Mouse (Mus musculus) adipocyte (in vitro differentiated cells): ENCODE measurements at regions not wholly inside any gene's neighbourhood (a gene's known extent, or its start where the extent isn't known, plus 50 kb on each side); places are given as distances from the start of the nearest gene placed in this dataset.

Experiments used
- DNase-seq: peaks from one replicate; pipeline ENCODE4 v3.0.0-alpha.2; 2016; ENCODE audit warnings: low spot score

GRCm38 (mm10) chr8:35935034-35935433 is 169.4 kb downstream of the Gm19410 start:
- peak; percentile 51 for DNase-seq

DNA sequence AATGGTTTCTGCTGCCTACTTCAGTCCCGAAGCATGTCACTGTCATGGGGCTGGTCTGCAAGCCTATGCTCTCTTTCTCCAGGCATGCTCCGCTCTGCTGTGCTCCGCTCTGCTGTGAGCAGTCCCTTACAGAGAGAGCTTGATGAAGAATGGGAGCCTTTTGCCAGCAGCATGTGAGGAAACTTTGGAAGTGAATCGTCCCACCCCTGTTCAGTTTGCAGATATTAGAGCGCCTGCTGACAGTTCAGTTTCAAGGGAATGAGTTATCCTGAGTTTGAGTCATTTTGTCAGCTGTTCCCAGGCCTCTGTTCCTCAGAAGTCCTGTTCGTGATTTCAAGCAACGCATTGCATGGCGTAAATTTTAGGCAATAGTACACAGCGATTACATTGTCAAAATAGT is 173.6 kb downstream of the Gm19410 start:
- DNase-seq = peak; percentile 8

DNA sequence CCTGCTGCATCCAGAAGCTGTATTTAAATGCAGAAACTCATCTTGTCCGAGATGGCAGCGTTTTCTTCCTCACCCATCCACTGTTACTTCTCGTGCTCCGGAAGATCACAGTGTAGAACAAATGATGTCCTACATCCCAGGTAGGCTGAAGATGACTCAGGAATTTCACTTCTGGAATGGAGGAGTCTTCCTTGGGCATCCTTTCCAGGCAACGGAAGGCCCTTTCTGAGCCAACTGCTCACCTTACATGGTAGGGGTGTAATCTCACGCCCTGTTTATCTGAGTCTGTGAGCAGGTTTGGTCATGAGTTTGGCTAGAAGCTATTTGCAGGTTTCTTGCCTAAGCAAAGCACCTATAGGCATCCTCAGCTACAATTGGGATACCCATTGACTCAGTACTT is 176.9 kb downstream of the Gm19410 start:
- no peak for DNase-seq

DNA sequence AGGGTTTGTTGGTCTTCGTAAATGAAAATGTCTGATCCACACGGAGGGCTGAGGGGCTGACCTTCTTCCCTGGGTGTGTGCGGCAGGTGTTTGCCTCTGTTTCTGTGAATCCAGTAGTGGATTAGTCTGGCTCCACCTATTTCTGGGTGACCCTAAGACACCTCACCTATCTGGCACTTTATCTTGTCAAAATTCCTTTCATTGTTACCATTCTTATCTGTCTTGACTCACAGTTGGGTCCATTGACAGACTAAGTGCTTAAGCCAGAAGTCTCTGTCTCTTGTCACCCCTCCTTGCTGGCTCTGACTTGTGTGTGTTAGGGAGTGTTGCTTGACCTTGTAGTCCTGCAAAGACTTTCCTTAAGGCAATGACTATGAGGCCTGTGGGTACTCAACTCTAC is 178.1 kb downstream of the Gm19410 start:
- no peak for DNase-seq

- DNase-seq = no peak
Measured at GRCm38 (mm10) chr8:35944461-35944860, 178.9 kb downstream of the Gm19410 start.

GRCm38 (mm10) chr8:35946539-35946940 is 180.9 kb downstream of the Gm19410 start:
- no peak for DNase-seq

- DNase-seq = no peak
Measured at GRCm38 (mm10) chr8:35948146-35948545, 182.6 kb downstream of the Gm19410 start.

GRCm38 (mm10) chr8:35948751-35949183 is 183.2 kb downstream of the Gm19410 start:
- no peak for DNase-seq

DNA sequence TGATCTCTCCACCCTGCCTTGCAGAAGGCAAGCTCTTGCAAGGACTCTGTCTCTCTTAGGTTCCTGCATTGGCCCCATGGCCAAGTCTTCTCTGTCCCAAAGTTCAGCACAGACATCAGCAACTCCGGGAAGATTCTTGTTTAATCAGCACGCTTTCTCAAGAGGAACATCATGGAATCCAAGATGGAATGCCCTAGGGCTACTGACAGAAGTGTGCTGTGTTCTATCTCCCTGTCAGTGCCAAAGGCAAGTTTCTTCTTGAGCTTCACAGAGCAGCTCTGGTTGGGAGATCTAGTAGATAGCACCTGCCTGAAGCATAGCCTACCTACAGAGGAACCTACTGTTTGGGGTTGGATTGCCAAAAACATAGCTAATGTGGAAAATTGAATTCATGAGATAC is 189.9 kb downstream of the Gm19410 start:
- DNase-seq = peak; percentile 41

DNA sequence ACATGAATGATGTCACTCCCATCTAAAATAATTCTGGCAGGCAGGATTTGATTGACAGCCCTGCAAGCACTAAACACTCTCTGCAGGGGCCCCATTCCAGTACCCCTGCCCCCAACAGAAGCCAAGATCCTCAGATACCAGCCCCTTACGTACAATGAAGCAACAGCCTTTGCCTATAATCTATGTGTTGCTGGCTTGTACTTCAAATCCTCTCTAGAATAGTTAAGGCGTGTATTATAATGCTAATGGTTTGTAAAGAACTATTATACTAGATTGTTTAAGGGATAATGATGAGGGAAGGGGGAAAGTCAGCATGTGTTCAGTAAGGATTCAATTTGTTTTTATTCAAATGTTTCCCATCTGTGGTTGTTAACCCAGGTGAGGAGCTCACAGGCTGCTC is 190.7 kb downstream of the Gm19410 start:
- no peak for DNase-seq

DNA sequence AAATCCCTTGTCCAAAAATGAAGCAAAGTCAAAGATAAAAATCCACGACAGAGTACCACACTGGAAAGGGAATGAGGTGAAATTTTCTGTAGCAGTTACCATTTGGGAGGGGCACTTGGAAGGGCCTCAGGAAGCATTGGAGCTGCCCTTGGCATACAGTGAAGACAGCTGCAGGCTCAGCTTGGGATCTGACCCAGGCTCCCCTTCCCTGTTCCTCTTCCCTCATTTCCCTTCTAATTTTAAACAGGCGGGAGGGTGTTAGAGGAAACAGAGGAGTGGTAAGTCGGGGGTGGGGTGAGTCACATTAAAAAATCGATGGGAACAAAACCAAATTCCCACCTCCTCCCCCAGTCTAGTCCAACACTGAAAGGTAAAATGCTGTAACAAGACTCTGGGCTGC is 193.6 kb downstream of the Gm19410 start:
- no peak for DNase-seq

DNA sequence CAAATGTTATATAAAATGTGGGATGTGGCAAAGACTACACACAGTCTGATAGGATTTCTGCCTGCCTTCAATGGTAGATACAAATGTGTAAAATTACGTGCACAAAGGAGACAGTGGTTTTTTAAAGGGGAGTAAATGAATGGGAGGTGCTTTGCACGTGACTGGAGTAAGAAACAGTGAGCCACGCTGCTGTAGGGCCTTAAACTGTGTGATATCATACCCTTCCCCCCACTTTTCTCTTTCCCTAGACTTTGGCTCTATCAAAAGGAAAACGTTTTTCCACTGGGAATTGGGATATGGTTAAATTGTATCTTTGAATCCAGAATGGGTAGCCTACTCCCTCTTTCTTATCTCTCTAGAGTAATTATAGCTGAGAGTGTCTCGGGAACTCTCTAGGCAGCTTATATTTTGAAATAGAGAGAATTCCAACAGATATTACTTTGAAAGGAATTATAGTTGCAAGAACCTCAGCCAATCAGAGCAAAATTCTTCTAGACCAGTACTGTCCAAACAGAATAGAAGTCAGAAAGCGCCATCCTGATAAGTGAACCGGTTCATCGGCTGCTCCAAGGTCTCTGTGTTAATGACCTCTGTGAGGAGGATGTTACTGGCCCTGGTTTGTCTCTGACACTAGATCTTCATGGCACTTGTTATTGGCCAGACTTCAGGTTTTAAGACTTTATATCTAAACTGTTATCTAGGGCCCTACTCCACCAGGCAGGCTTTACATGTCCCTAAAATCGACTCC is 195.5 kb downstream of the Gm19410 start:
- no peak for DNase-seq

DNA sequence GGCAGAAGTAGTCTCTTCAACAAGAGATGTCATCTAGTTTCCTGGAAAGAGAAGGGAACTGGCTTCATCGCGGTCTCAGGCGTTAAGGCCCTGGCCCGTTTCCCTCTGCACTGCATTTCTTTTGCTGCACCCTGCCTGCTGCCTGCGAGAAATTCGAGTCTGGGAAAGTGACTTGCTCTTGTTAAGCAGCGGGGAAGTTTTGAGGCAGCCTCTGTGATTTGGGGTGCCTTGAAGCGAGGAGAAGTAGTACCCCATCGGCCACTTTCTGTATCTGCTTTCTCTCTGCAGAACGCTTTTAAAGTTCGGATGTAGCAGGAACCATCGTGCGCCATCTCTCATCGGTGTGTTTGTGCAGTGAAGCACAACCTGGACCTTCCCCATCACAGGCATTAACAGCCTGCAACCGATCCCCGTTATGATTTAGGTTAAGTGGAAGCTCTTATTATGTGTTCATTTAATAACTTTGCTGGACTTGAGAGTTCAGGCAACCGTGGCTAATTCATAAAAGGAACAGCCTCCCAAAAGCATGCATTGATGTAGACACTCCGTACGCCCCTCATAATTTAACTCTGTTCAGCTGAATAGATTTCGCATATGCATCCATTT is 196.1 kb downstream of the Gm19410 start:
- DNase-seq = no peak

DNA sequence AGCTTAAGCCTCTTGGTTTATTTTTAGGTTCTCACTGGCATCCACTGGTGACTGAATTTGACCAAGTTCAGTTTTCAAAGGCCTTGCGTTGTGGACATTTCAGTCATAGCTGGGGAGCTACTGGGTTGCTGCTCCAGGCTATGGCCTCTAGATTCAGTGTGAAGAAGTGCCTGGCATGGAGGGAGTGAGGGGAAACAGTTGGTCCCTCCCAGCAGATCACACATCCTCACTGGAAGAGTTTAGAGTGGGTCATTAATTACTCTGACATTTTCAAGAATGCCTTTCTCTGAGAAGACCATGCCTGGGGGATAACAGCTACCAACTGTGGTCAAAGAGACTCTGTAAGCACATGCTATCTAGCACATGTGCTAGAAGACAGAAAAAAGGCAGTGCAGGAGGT is 199.3 kb downstream of the Gm19410 start:
- DNase-seq = no peak

DNA sequence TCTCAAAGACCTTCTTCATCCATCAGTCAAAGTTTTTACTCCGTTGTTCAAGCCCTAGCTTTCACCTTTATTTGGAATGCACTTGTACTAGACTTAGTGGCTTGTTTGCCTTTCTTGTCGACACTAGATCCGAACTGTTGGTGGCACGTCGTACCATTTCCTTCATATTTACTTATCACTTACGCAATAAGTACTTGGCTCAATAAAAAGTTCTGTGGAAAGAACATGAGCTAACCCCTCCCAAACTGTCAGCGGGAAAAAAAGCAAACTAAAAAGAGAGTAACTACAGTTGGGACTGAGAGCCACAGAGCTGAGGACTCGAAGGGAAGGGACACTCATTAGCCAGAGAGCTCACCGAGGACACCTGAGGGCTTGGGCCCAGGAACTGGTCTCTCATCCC is 202.8 kb downstream of the Gm19410 start:
- DNase-seq = peak; percentile 56

DNA sequence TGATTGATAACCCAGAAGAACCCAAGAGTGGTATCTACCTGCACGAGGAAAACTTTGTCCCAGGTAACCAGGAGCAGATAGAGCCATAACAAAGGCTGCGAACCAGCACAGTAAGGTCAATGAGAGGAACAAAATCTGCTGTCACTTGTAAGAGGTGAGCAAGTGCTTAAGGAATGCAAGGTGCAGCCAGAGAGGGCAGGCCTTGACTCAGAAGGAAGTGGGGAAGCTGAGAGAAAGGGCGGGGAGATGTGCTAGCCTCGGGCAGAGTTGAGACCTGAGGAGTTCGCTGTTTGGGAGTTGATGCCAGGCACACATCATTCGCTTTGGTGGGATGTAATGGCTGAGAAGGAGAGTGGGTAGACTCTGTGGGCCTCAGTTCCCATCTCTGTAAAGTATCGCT is 205.5 kb downstream of the Gm19410 start:
- no peak for DNase-seq

DNA sequence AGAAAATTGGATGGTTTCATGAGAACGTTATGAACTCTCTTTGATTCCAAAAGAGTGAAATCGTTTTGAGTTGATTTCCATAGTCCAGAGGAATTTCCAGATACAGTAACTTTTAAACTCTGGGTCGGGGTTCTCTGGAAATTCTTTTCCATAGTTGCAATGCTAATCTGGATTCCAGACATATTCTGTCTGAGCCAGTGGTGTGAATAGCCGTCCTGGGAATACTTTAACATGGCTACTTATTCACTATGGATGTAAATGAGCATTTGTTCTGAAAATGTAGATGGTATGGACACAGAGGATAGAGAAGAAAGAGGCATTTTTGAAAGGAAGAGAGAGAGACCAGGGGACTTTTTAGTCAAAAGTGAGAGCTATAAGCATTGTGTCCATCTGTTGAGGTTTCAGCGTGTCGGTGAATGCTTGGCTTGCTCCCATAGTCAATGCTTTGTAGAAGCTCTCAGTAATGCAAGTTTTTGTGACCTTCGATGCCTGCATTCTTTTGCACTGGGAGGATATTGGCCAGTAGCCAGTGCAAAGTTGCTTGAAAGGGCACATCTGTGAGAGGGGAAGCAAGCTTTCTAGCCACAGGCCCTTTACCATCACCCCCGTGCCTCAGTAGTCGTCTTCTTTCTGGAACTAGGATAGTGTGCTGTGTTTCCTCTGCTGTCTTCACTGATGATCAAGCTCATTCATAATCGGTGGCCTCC is 208.9 kb downstream of the Gm19410 start:
- no peak for DNase-seq

DNA sequence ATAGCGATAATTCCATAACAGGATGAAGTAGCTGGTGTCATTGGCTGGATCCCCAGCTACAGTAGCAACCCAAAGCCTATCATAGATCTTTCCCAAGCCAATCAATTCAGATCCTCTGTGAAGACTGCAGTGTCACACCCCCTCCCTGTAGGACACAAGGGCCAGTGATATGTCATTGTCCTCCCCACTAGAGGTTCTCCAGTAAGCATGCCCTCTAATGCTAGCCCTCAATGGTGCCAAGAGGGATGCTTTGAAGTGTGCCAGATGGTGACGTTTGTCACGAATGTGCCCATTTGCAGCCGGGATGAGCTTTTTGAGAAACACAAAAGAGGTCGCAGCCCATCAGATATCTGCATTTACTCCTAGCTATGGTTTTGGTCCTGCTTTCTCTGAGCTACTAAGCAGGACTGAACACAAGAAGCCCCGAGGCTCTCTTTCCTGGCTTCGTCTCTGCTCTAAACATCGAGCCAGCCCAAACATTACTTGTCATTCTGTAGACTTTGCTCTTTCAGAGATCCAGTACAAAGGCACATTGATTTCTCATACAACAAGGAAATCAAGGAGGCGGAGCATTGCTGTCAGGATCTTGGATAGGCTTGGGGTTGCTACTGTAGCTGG is 214.2 kb downstream of the Gm19410 start:
- no peak for DNase-seq

DNA sequence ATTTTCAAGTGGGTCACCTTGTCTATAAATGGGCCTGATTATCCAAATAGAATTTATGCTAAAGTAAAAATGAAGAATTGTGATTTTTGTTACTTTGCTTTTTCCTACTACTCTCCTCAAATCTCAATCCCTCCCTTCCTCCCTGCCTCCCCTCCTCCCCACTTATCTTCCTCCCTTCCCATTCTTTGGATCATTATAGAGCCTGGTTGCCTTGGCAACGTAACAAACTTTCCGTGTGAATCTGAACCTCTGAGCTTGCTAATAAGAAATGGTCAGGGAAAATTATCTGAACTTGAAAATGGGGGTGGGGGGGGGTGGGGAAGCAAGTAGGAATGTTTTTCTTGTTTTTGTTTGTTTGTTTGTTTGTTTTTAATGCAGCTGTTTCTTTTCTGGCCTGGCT is 217.5 kb downstream of the Gm19410 start:
- no peak for DNase-seq

GRCm38 (mm10) chr8:35985152-35985689 is 219.6 kb downstream of the Gm19410 start:
- peak; percentile 35 for DNase-seq

GRCm38 (mm10) chr8:35987327-35987726 is 221.7 kb downstream of the Gm19410 start:
- DNase-seq = no peak

DNA sequence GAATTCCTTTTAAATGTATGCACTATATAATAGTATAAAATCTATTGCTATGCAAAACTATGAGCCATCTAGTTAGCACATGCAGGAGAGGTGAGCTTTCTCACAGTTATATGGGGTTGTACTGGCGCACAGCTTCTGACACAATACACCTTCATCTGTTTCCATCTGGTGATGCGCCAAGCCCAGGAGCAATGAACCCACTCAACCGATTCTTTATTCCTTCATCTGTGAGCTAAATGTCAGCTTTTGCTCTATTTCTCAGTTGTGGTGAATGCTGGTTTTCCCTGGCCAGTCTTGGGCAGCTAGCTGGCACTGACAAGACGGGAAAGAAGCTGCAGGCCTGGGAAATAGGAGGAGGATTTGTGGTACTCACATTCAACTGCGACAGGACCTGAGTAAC is 225.4 kb downstream of the Gm19410 start:
- DNase-seq = no peak
